Mouse (Mus musculus): ENCODE data around the gene Cfdp1.

DNA sequence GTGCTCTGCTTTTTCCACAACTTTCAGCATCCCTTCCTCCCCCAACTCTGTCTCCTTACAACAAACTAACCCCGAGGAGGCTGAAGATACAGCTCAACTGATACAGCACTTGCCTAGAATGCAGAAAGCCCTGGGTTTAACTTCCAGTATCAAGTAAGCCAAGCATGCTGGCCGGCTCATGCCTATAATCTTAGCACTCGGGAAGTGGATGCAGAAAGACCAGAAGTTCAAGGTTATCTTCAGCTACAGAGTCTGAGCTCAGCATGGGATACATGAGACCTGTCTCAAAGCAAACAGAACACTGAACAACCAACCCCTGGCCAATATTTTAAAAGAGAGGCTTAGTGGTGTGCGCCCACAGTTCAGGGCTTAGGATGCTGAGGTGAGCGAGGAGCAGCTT lies 66.0 kb downstream of the Cfdp1 start:
- TF ChIP-seq CTCF (IDR thresholded peaks at IDR 0.05; ENCODE audit: borderline replicate concordance, insufficient read depth, low read depth, low read length) (no peak), POLR2A (IDR thresholded peaks at IDR 0.05; ENCODE audit: borderline replicate concordance, insufficient read depth, low read length) (no peak)
